Mouse (Mus musculus) hindbrain, embryonic 13.5 days (tissue): ENCODE data around the gene Ccdc91. TPM values are rescaled to one million over a fixed set of nuclear protein-coding genes. Genes with fewer than 3 reads are reported as not detected.

Source experiments
- ATAC-seq: fragments of 200-750 bp; cut with Nextera tagmentation; 2 replicates; pipeline ENCODE4 v1.8.0; 2017; ENCODE audit warnings: moderate TSS enrichment; ENCODE audit not compliant: low FRiP score
- H3K27ac ChIP-seq: fragments of 300-500 bp; sonication (generic); 2 replicates; pipeline ENCODE4 v1.5.1; 2015; ENCODE audit warnings: inconsistent platforms, mild to moderate bottlenecking, moderate library complexity
- H3K27me3 ChIP-seq: fragments of 300-500 bp; sonication (generic); 2 replicates; pipeline ENCODE4 v1.6.1; 2015; ENCODE audit warnings: mild to moderate bottlenecking, inconsistent platforms
- H3K36me3 ChIP-seq: fragments of 300-500 bp; sonication (generic); 2 replicates; pipeline ENCODE4 v1.6.1; 2015; ENCODE audit warnings: mild to moderate bottlenecking, inconsistent platforms
- H3K4me1 ChIP-seq: fragments of 300-500 bp; sonication (generic); replicated peaks from 2 replicates; pipeline ENCODE4 v1.6.1; 2015; ENCODE audit warnings: inconsistent platforms
- H3K4me2 ChIP-seq: fragments of 300-500 bp; sonication (generic); 2 replicates; pipeline ENCODE4 v1.6.1; 2015; ENCODE audit warnings: inconsistent platforms, mild to moderate bottlenecking, moderate library complexity
- H3K4me3 ChIP-seq: fragments of 300-500 bp; sonication (generic); 2 replicates; pipeline ENCODE4 v1.5.1; 2015; ENCODE audit warnings: mild to moderate bottlenecking, inconsistent platforms
- H3K9ac ChIP-seq: fragments of 300-500 bp; sonication (generic); 2 replicates; pipeline ENCODE4 v1.6.1; 2015; ENCODE audit warnings: mild to moderate bottlenecking, inconsistent platforms
- H3K9me3 ChIP-seq: fragments of 300-500 bp; sonication (generic); 2 replicates; pipeline ENCODE4 v1.6.1; 2016; ENCODE audit warnings: inconsistent platforms
- WGBS: fragments of 180-500 bp; shearing (Covaris S2); methylation state at CpG from one replicate; pipeline ENCODE4 v1.1.7; 2015; 5-methylcytosine and 5-hydroxymethylcytosine counted together
- polyA plus RNA-seq: library from polyadenylated mRNA; unstranded; fragments of >200 nt; fragmentation: Nextera tagmentation; extraction: Ambion mirVana; gene quantifications from 2 replicates; pipeline ENCODE4 v1.2.1, GENCODE M21; 2015

The Ccdc91 gene
- polyA plus RNA-seq, 1 experiment from 2014 or later: 44.4 TPM

DNA sequence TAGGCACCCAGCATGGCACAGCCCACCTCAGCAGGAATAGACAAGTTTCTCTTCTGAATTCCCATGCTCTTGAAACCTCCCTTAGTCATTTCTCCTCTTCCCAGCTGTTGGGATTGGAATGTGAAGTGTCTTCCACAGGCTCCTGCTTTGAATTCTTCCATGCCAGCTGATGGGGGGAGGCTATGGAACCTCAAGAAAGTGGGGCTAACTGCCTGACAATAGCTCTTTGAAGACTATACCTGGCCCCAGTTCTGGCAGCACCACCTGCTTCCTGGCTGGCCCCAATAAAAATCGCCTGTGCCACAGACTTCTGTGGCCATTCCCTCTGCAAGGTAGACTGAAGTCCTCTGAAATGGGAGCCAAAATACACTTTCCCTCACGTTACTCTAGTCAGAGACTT lies 187.0 kb downstream of the Ccdc91 start:
- Histone ChIP-seq H3K4me2 (no peak overlapping the region), H3K27ac (no peak overlapping the region), H3K4me1 (no peaks in the 10 kb centered on the region), H3K36me3 (no peaks in the 10 kb centered on the region), H3K9me3 (no peaks in the 10 kb centered on the region), H3K9ac (no peak overlapping the region), H3K4me3 (no peak overlapping the region), H3K27me3 (no peaks in the 10 kb centered on the region)
- ATAC-seq: no peak
- WGBS: 86% methylated on average over 2 of the region's 2 CpGs

DNA sequence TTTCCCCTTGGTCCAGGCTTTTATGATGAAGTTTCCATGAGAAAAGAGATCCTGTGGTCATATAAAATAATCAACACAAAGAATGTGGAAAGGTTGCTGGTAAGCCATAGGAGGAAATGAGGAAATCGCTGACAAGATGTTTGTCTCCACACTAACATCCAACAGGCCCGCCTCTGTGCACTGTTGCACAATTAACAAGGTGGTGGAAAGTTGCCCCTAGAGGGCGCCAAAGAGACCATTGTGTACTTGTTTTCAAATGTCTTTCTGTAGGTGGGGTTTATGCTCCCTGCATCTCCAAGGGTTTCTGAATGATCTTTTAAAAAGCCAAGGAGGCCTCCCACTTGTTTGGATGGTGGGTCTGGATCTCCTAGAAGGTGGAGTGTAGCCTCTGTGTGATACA lies 188.7 kb downstream of the Ccdc91 start:
- no peak overlapping the region for H3K9ac ChIP-seq
- WGBS: 49% methylated on average over 3 of the region's 3 CpGs
- no peak for ATAC-seq

DNA sequence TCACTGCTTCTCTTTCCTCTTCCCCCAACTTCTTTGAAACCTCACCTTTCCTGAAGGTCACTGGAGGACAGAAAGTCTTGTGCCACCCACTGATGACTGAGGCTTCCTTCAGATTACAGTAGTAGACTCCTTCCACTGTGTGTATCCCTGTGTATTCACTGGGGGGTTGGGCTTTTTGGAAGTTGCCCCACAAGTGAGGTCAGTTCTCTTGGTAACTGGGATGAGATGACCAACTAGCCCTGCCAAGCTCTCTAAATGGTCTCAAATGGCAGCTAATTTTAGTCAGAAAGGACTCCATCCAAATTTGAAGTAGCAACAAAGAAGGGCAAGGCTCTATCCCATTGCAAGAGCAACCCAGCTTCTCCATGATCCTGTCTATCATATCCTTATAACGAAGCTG lies 195.7 kb downstream of the Ccdc91 start:
- Histone ChIP-seq H3K4me1 (no peaks in the 10 kb centered on the region), H3K27ac (no peak overlapping the region), H3K9me3 (no peaks in the 10 kb centered on the region), H3K4me2 (no peak overlapping the region), H3K36me3 (no peaks in the 10 kb centered on the region), H3K9ac (no peak overlapping the region), H3K27me3 (no peaks in the 10 kb centered on the region), H3K4me3 (no peak overlapping the region)
- no peak for ATAC-seq
- WGBS: 84% methylated on average over 1 of the region's 1 CpGs

More for the DNA sequence above, 188.7 kb downstream of the Ccdc91 start:
- no peak overlapping the region for H3K4me2 ChIP-seq
- no peaks in the 10 kb centered on the region for H3K4me1 ChIP-seq
- no peaks in the 10 kb centered on the region for H3K27me3 ChIP-seq
- H3K4me3 ChIP-seq: no peak overlapping the region
- no peak overlapping the region for H3K27ac ChIP-seq
- no peaks in the 10 kb centered on the region for H3K9me3 ChIP-seq
- H3K36me3 ChIP-seq: no peaks in the 10 kb centered on the region

DNA sequence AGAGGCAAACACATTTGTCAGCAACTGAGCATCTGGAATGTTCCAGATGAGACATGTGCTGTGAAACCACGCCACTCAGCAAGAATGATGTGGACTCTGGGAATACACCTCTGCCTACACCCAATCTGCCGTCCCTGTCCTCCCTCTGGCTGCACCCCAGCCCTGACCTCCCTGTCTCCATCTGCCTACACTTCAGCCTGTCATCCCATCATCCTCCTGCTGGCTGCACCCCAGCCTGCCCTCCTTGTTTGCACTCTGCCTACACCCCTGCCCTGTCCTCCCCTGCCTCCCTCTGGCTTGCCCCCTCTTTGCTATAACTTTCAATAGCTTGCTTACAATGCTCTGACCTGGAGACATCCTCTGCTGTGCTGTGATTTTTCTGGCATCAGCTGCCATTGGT lies 196.9 kb downstream of the Ccdc91 start:
- Histone ChIP-seq H3K9me3 (no peaks in the 10 kb centered on the region), H3K27ac (no peak overlapping the region), H3K36me3 (no peaks in the 10 kb centered on the region), H3K4me2 (no peak overlapping the region), H3K27me3 (no peaks in the 10 kb centered on the region), H3K4me1 (no peaks in the 10 kb centered on the region), H3K4me3 (no peak overlapping the region), H3K9ac (no peak overlapping the region)
- WGBS: 89% methylated on average over 2 of the region's 2 CpGs
- no peak for ATAC-seq

DNA sequence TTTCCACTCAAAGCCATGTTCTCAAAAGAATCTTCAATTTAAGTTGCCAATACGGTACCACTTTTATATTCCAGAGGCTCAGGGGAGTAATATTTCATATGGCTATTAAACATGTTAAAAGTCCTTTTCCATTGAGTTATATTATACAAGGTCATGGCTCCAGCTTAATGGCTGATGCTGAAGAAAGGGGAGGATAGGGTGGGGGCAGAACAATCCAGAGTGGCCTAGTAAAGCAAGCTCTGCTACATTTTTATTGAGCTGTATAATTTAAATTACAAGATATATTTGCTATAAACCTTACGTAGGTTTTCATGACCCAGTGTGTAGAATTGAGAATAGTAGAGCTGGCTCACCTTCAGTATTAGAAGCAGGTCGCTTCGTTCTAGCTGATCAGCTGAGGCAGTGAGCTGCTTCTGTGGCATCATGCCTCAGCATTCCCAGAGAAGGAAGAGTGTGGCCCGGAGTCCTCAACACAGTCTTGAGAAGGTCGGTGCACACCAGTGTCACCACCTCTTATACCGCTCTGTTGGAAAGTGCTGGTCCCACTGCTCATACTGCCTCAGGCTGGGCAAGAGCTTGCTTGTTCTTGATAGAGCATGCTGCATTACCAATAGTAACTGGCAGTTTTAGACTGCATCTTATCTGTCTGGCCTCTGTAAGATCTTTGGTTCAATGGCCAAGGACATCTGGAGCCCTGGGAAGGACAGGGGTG lies 199.6 kb downstream of the Ccdc91 start:
- Histone ChIP-seq H3K4me2 (no peak overlapping the region), H3K4me1 (no peaks in the 10 kb centered on the region), H3K4me3 (no peak overlapping the region), H3K9ac (no peak overlapping the region), H3K36me3 (no peaks in the 10 kb centered on the region), H3K27ac (no peak overlapping the region), H3K27me3 (no peaks in the 10 kb centered on the region), H3K9me3 (no peaks in the 10 kb centered on the region)
- 95% methylated on average over 7 of the region's 7 CpGs for WGBS
- ATAC-seq: no peak

DNA sequence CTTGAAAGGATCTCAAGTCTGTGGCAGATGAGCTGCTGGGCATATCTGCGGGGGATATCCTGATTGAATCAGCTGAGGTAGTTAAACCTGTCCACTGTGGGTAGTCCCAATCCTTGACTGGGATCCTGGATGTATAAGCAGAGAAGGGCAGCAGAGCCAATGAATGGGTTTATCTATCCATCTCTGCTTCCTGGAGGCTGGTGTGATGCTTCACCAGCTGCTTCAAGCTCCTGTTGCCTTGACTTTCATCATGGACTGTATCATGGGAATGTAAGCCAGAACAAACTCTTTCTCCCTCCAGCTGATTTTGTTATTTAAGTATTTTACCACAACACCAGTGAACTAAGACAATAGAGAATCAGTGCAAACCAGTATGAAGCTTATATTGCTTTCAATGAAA lies 200.6 kb downstream of the Ccdc91 start:
- Histone ChIP-seq H3K27me3 (no peaks in the 10 kb centered on the region), H3K4me3 (no peak overlapping the region), H3K9ac (no peak overlapping the region), H3K27ac (no peak overlapping the region), H3K4me2 (no peak overlapping the region), H3K4me1 (no peaks in the 10 kb centered on the region), H3K9me3 (no peaks in the 10 kb centered on the region), H3K36me3 (no peaks in the 10 kb centered on the region)
- ATAC-seq: no peak
- whole genome bisulfite sequencing: 93% methylated on average over 1 of the region's 1 CpGs

Other genes starting within 250 kb of the Ccdc91 start
- gene Pthlh, start 211.6 kb upstream of the Ccdc91 start, polyA plus RNA-seq: 3.9 and 6.4 TPM in 2 replicates